11 mouse cellular contexts compared by ENCODE assay signal in the genomic region with DNA sequence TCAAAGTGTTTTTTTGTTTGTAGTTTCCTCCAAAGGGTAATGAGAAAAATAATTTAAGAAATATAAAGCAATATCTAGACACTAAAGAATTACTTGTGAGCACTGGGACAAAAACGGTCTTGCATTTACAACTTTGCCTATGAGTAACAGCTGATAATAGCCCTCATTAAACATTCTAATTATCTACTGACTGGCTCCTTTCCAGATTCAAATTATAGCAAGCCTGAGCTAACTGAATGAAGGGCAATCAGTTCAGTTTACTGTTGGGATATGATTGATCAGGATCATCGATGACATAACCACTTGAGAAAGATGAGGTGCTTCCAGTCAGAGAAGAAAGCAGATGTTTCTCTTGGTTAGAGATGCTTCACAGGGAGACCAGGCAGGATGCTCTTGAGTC.
"Had no signal": no experiment of that assay in that cellular context is flagged by ENCODE, and none has a peak within 500 bp of the region (broad histone marks: within the 10 kb centered on the region; RNA-seq: fewer than 3 reads in every experiment).

No protein-coding gene starts in this region.

- DNase-seq: kidney, adult 2 months; kidney, postnatal 14 days; left cerebral cortex, postnatal 4 days; lung, adult 18-20 months; right cerebral cortex, adult 18-20 months; right cerebral cortex, postnatal 25 days; thymus, postnatal 4 days had no signal

- H3K36me3 ChIP-seq: kidney, embryonic 15.5 days; limb, embryonic 13.5 days; midbrain, embryonic 12.5 days had no signal

- H3K27ac ChIP-seq: kidney, embryonic 15.5 days; limb, embryonic 13.5 days; liver, embryonic 14.5 days; midbrain, embryonic 12.5 days had no signal

- H3K9me3 ChIP-seq: kidney, embryonic 15.5 days; limb, embryonic 13.5 days; midbrain, embryonic 12.5 days had no signal

- H3K4me1 ChIP-seq: kidney, embryonic 15.5 days; limb, embryonic 13.5 days; midbrain, embryonic 12.5 days had no signal

- H3K4me3 ChIP-seq: kidney, embryonic 15.5 days; limb, embryonic 13.5 days; midbrain, embryonic 12.5 days had no signal

- H3K9ac ChIP-seq: kidney, embryonic 15.5 days; limb, embryonic 13.5 days; liver, embryonic 14.5 days; midbrain, embryonic 12.5 days had no signal

- H3K27me3 ChIP-seq: kidney, embryonic 15.5 days; limb, embryonic 13.5 days; midbrain, embryonic 12.5 days had no signal

- H3K4me2 ChIP-seq: kidney, embryonic 15.5 days; limb, embryonic 13.5 days; midbrain, embryonic 12.5 days had no signal
